Mouse (Mus musculus) G1E-ER4 (cell line): ENCODE measurements around the gene Aldh3a1. TPM values are rescaled to one million over a fixed set of nuclear protein-coding genes. Genes with fewer than 3 reads are reported as not detected.

ENCODE experiments used
- GATA1 ChIP-seq: IDR thresholded peaks from one replicate; pipeline ENCODE4 v1.8.0; 2012; ENCODE audit warnings: low read length, inconsistent platforms
- polyA plus RNA-seq: library from polyadenylated mRNA; stranded (reverse); fragments of >175 nt; gene quantifications from 2 replicates; pipeline ENCODE4 v1.2.3, GENCODE M21; 2012

Aldh3a1 gene
- polyA plus RNA-seq, 1 experiment = not detected

DNA sequence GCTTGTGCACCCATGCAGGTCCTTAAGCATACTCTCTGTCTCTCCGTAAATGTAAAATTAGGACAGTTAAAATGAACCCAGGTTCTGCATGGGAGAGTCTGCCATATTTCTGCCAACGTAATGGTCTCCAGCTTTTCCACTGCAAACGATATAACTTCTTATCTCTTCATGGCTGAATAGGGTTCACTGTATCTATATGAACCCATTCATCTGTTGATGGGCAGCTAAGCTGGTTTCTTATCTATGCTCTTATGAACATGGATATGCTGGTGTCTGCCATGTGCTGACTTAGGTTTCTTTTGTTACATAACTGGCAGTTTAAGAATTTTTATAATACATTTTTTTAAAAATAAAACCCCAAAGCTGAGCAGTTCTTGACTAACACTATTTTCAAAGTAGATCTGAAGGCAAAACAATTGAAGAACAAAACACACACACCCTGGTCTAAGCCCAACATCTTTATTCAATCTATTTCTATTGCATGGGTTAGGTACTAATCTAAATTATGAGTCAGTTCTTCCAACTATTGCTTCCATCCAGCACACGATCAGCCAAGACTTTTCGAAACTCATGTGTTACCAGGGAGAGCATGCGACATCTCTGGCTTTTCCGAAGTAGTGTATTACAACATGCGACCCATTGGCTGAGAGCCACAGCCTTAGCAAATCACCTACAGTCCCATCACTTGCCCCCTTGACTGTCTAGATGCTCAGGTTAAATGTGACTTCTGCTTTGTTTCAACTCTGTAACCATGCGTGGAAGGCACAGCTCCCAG is 15.8 kb downstream of the Aldh3a1 start:
- TF ChIP-seq GATA1 = peak; percentile 23

DNA sequence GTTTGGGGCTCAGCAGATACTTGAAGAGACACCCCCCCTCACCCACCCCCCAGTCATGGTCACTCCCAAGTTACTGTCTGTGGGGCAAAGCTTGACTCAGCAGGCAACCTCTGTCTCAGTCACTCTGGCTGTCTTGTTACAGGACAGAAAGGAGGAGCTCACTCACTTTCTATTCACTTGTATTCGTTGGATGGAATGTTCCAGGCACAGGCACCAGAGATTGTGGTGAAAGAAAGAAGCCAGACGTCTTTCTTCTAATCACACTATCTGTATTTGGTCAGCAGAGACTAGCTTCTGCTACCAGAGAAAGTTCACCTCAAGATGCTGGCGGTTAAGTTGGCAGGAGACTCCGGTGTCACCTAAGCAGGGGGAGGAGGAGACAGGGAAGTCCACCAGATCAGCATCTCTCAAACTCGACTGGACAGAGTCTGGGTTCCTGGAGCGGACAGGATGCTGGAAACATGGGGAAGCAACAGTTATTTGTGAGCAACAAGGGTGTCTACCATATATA is 17.0 kb downstream of the Aldh3a1 start:
- TF ChIP-seq GATA1 = no peak

DNA sequence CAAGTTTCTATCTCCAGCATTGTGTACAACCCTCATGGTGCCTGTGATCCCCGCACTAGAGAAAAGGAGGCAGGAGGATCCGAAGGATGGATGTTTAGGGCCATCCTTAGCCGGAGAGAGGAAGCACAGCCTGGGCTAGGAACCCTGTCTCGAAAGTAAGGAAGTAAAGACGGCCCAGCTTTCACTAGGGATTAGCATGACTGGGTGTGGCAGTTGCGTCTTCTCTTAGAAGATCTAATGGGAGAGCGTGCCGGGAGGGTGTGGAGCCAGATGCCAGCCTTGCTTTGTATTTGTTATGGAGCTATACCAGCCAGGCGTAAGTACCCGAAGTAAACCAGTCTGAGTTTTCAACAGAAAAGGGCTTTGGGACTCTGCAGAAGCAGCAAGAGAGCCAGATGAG is 17.6 kb downstream of the Aldh3a1 start:
- no peak for TF ChIP-seq GATA1

DNA sequence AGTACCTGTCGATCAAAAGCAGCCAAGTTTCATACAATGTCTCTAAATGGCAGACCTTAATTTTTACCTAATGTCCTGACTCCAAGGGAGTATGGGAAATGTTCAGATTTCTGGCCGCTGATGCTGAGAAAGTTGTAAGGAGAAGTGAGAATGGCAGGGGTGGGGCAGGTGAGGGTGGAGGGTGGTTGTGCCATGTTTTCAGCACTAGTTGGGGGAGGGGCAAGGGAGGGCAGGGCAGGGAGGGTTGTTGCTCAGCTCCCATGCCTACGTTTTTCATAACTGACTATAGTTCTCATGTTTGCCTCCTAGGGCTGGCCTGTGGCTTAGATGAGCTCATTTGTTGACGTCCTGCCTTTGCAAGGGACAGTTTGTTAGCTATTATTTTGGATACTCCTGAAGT is 18.2 kb downstream of the Aldh3a1 start:
- no peak for TF ChIP-seq GATA1

DNA sequence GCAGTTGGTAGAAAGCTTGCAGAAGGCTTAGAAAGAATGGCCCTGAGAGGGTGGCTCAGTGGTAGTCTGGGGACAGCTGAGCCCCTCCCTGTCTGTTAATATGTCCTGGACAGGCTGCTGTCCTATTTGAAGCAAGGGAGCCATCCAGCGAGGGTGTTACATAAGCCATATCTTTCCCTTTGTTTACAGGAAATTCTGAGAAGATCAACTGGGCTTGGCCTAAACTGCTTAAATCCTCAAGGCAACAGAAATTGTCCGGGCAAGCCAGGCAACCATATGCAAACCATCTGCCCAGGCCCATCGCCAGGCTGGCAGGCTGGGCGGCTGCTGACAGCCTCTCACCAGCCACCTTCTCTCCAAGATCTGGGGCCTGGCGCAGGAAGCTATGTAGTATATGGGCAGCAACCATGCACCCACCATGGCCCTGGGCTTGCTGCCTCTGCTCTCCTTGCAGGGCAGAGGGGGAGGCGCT is 18.6 kb downstream of the Aldh3a1 start:
- TF ChIP-seq GATA1 = no peak

DNA sequence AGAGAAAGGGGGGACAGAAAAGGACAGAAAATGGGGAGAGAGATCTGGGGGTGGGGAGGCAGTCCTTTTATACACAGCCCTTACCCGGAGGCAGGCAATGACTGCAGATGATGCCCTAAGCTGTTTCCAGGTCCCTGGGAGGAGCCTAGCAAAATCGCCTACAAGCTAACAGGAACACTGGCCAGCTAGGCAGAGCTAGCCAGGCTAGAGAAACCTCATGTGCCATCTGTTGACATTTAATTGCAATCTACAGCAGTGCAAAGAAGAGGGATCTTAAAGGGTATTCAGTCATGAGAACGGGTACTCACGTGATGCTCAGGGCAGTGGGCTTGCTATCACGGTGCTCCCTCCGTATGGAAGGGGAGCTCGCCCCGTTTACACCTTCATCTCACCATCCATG is 20.5 kb downstream of the Aldh3a1 start:
- TF ChIP-seq GATA1 = no peak

DNA sequence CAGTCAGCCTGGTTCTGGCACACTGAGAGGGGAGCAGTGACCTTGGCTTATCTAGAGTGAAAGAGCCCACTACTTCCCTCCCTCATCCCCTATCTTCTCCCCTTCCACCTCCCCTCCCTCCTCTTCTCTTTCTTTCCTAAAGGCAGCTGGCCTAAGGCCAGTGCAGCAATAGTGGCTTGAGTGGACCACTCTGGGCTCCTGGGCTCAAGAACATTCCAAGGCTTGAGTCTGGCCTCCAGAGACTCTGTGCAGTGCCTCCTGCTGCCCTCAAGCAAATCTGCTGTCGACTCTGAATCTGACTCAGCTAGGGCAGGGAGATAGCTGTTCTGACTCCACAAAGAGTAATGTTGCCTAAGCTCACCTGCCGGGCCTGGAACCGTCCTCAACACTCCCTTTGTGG is 21.1 kb downstream of the Aldh3a1 start:
- TF ChIP-seq GATA1 = no peak

DNA sequence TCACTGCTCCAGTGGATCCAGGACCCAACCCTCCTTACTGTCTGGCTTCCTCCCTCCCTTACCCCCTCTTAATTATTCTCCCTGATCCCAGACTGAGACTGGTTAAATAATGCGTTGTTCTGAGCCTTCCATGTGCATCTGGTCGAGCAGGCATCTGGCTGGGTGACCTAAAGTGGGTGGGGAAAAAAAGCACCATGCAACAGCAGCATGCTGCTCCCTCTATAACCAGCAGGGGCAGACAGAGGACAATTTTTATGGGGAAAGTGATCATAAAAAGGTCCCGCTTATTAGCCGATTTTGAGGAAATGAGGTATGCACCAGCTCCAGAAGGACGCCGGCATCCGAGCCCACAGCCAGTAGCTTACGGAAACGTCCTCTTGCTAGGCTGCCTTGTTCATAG is 24.0 kb downstream of the Aldh3a1 start:
- TF ChIP-seq GATA1 = no peak

DNA sequence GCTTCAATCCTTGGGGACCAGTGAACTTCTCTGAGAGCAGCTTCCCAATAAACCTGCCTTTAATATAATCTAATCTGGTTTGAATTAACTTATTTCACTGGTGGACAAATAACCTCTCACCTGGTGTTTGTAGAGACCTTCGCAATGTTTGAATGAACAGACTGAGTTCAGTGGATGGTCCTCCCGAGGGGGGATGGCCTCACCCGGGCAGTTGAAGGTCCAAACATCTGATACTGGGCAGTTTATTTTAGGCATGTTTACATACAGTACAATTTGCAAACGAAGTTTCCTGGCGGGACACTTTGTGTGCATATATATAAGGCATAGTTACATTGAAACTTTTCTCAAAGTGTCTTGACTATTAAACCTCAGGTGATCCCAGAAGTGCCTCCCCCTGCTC is 26.8 kb downstream of the Aldh3a1 start:
- no peak for TF ChIP-seq GATA1

DNA sequence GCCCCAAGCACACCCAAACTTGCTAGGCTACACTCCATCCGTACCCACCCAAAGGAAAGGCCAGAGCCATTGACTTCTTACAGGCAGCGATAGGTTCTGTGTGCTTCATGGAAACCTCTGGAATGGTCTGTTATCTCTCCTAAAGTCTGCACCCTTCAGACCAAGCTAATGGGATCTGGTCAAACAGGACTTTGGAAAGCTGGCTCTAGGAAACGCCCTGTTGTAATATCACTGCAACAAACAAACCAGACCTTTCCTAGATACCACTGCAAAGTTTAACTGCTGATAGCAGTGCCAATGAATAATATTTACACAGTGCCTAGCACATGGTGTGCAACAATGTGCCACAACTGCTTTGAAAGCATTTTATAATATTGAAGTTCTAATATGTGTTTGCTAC is 28.7 kb downstream of the Aldh3a1 start:
- no peak for TF ChIP-seq GATA1

DNA sequence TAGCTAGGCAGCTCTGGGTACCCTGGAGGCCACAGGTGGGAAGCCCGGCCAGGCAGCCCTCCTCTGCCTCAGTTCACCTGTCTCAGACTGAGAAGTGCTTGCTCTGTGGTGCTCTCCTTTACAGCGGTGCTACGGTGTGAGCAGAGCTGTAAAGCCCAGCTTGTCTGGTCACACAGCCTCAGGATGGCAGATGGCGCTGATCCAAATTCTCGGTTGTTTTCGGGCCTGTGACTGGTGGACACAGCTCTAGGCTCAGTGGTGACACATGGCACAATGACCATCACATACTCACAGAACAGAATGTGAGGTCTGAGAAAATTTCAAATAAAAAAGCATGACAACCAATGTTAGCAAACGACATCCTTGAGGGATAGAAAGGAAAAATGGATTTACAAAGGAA is 37.1 kb downstream of the Aldh3a1 start:
- no peak for TF ChIP-seq GATA1

DNA sequence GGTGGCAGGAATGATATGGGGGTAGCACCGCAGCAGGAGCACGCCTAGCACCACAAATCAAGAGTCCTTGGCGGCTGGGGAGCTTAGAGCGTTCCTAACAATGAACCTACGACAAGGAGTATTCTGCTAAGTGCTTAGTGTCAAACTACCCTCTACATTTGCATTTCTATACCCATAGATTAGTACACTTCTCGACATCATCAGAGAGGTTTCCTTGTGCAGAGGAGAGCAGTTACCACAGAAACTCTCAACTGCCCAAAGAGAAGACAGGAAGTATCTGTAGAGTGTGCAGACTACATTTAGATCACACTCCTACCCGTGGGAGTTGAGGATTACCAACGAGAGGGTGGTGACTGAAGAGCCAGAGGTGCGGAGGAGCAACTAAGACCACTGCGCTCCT is 44.4 kb downstream of the Aldh3a1 start:
- no peak for TF ChIP-seq GATA1

DNA sequence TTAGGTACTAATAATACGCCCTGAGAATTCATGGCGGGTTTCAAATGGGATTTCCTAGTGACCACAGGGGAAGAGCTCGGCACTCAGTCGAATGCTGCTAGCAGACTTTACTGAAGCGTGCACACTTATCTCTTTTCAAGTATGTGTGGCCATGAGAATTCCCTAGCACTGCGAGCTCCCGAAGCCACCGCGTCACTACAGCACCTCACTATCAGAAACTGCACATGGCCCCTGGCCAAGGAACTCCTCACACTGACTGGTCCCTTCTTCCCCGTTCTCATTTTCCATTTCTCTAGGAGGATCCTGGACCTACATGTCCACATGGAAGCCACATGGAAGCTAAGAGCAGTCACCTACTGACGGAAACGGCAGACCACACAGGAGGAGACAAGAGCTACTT is 45.5 kb downstream of the Aldh3a1 start:
- no peak for TF ChIP-seq GATA1

DNA sequence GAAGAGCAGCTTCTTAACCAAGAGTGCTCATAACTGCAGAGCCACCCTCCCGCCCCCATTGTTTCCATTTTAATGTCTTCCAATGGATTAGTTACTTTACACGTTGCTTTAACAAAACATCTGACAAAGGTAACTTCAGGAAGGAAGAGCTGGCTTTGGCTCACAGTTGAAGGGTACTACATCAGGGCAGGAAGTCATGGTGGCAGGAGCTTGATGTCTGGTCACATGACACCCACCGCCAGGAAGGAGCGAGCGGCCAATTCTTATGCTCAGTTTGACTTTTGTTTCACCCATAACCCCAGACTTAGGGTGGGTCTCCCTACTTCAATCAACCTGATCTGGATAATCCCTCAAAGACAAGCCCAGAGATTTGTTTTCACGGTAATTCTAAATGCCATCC is 51.8 kb downstream of the Aldh3a1 start:
- no peak for TF ChIP-seq GATA1

DNA sequence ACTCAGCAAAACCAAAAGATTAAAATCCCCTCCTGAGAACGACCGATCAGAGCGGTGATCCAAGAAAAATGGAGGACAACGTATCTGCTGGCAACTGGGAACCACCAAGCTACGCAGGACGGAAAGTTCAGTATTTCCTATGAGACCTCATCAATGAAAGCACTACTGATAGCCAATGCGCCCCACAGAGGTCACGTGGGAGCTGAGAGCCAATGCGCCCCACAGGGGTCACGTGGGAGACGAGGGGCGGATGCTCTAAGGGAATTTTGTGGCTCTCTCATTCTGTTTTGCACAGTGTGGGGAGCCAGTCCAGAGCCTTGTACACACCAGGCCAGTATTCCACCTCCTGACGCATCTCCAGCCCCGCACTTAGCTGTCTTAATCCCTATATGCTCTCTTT is 55.2 kb downstream of the Aldh3a1 start:
- TF ChIP-seq GATA1 = no peak

DNA sequence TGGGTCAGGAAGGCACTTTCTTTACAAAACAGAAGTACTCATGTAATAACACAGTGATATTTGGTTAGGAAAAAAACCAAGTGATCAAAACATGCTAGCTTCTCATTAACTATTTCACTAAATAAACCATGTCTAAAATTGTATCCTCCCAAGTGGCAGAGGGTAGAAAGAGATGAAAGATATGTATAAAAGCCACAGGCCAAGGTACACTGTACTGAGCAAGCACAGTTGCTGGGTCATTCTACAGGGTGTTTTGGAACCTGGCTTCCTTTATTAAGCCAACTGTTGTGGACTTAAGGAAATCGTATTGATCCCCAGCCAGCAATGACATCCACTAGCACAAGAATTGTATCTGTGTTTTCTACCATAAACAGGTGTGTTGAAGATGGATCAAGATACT is 56.5 kb downstream of the Aldh3a1 start:
- no peak for TF ChIP-seq GATA1
